Mouse (Mus musculus): ENCODE data around the gene Olfr1055.
"Not testable (repeated sequence)": the region's sequence is repeated elsewhere in the genome, so short reads cannot be mapped to it uniquely, and the experiment has no call there.

Gene Olfr1055

GRCm38 (mm10) chr2:86350184-86350583 is at the start of gene Olfr1055:
Gene Olfr1055, minus strand, starts transcription at chr2:86350284.
- DNase-seq (ENCODE audit: low spot score in 2 of 2), result no peak

- DNase-seq (ENCODE audit: low spot score in 2 of 2), result no peak
Measured at GRCm38 (mm10) chr2:86395114-86395513, 45.0 kb upstream of the Olfr1055 start.

- not testable (repeated sequence) for DNase-seq (ENCODE audit: low spot score in 2 of 2)
Measured at GRCm38 (mm10) chr2:86388461-86388860, 38.4 kb upstream of the Olfr1055 start, which contains the start of gene Olfr1058. Gene Olfr1058, minus strand, starts transcription at chr2:86388561.

- no peak for DNase-seq (ENCODE audit: low spot score in 2 of 2)
Measured at GRCm38 (mm10) chr2:86378293-86378692, 28.2 kb upstream of the Olfr1055 start, which contains the start of gene Olfr1057. Gene Olfr1057, minus strand, starts transcription at chr2:86378393.

GRCm38 (mm10) chr2:86366342-86366741 is 16.3 kb upstream of the Olfr1055 start:
- DNase-seq (ENCODE audit: low spot score in 2 of 2), result not testable (repeated sequence)

- no peak for DNase-seq (ENCODE audit: low spot score in 2 of 2)
Measured at GRCm38 (mm10) chr2:86362369-86362768, 12.3 kb upstream of the Olfr1055 start, which contains the start of gene Olfr1056. Gene Olfr1056, minus strand, starts transcription at chr2:86362469.

GRCm38 (mm10) chr2:86351751-86352150 is 1.7 kb upstream of the Olfr1055 start:
- not testable (repeated sequence) for DNase-seq (ENCODE audit: low spot score in 2 of 2)

GRCm38 (mm10) chr2:86335333-86335732 is 14.8 kb downstream of the Olfr1055 start, which contains the start of gene Olfr1054:
Gene Olfr1054, minus strand, starts transcription at chr2:86335433.
- DNase-seq (ENCODE audit: low spot score in 2 of 2), result no peak

- no peak for DNase-seq (ENCODE audit: low spot score in 2 of 2)
Measured at GRCm38 (mm10) chr2:86315184-86315583, 34.9 kb downstream of the Olfr1055 start, which contains the start of gene Olfr1053. Gene Olfr1053, minus strand, starts transcription at chr2:86315284.
